Mouse (Mus musculus) adrenal gland, postnatal 4 days (tissue): Measurements from ENCODE around the gene Sec62. TPM values are rescaled to one million over a fixed set of nuclear protein-coding genes. Genes with fewer than 3 reads are reported as not detected.
"Not testable (repeated sequence)": the region's sequence is repeated elsewhere in the genome, so short reads cannot be mapped to it uniquely, and the experiment has no call there.

Source experiments
- DNase-seq, 2 experiments: peaks; one replicate each; pipeline ENCODE4 v3.0.0; 2021 to 2022; ENCODE audit warnings: low spot score in 2 of 2, mixed read lengths in 2 of 2
- total RNA-seq, 2 experiments: library from RNA; stranded (reverse); gene quantifications; 2 replicates each; pipeline ENCODE4 v1.2.3; 2021

Gene Sec62
- total RNA-seq, 2 experiments from 2014 or later = 69.8 to 74.4 TPM

DNA sequence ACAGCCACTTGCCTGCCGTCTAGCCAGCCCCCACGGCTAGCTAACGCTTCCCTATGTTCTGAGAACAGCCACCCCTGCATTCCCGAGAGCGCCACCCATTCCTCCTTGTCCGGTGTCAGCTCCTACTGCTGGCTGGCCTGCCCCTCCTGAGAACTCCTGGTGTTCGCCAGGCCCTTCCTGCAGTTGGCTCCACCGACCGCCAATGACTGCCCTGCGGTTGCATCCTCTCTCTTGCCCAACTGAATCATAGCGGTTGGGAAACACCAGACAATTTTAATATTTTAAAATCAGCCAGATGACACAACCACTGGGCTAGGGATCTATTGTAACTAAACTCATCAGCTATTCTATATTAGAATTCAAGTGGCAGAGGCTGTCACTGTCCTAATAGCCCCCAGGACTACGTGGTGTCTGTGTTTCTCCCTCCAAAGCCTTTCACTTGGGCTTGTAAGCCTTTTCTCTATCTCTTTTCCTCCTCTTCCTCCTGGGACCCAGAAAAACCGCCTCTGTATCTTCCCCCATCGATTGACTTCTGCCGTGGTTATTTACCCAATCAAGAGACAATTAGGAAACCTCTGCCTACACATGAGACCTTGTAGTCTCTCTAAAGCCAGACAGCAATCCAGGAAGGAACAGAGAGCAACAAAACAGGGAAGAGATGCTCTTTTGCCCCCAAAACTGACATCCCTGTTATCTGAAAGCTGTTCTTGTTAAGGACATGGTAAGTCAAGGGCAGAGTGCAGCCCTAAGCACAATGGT lies 39.4 kb downstream of the Sec62 start:
- no peak for DNase-seq

DNA sequence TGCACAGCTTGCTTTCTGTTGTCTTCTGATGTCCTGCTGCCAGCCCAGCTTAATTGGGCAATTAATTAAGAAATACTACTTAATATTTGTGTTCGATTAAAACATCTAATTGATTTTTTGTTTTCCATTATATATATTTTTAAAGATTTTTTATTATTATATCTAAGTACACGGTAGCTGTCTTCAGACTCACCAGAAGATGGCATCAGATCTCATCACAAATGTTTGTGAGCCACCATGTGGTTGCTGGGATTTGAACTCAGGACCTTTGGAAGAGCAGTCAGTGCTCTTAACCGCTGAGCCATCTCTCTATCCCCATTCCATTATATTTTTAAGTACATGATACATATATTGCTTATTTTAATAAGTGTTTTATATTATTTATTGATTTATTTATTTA lies 40.6 kb downstream of the Sec62 start:
- DNase-seq = no peak

DNA sequence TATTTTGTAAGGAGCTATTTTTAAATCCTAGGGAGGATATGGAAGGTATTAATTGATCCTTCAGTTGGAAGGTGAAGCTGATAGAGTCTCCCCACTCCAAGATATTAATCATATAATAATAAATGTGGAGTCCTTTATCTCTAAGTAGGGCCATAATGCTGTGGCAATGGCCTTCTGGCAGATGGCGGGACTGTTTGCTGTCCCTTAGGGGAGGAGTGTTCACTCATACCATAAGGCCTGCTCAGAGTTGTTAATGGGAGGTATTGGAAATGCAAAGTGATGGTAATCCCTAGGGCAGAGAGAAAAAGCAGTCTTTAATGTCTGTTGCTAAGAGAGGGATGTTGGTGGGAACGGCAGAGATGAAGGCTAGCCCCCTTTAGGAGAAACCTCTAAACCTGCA lies 53.1 kb downstream of the Sec62 start:
- no peak for DNase-seq

DNA sequence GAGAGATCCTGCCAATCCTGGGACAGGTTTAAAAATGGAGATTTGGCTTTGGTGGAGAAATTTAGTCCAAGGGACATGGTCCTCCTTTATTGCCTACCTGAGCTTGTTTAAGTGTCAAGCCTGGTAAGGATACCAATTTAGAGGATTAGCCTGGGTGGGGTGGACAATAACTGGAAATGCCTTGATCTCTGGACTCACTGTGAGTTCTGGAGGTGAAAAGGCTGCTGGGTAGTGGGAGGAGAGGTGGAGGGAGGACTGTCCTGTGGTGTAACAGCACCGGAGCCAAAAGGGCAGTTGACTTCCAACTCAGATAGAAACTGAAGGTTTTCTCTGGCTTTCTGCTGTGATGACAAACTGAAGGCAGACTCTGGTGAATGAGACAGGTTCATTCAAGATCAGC lies 54.7 kb downstream of the Sec62 start:
- no peak for DNase-seq

DNA sequence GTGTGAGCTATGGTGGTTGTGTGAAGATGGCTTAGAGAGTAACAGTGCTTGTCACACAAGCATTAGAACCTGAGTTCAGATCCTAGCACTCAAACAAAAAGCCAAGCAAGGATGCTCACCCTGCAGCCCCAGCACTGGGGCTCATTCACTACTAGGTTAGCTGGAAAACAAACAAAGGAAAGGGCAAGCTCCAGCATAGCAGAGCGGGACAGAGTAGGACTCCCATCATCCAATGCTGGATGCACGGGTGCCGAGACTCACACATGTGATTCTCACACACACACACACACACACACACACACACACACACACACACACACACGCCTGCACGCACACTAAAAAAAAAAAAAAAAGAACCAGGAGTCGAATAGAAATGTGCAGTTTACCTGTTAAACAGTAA lies 58.7 kb downstream of the Sec62 start:
- no peak for DNase-seq

DNA sequence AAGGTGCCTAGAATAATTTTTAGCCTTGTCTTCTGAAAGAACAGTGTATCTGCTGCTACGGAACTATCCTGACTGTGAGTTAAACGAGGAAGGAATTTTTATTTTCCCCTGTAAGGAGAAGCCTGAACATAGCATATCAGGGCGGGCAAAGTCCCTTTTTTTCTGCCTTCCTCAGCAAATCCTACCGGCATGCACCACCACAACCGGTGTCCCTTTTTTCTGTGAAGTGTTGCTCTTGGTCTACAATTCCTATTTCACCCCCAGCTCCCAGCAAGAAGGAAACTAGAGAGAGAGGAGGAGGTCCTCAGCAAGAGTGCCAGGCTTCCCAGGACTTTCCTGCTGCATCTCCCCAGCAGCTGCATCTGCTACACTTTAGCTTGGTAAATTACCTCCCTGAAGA lies 60.9 kb downstream of the Sec62 start:
- no peak for DNase-seq

DNA sequence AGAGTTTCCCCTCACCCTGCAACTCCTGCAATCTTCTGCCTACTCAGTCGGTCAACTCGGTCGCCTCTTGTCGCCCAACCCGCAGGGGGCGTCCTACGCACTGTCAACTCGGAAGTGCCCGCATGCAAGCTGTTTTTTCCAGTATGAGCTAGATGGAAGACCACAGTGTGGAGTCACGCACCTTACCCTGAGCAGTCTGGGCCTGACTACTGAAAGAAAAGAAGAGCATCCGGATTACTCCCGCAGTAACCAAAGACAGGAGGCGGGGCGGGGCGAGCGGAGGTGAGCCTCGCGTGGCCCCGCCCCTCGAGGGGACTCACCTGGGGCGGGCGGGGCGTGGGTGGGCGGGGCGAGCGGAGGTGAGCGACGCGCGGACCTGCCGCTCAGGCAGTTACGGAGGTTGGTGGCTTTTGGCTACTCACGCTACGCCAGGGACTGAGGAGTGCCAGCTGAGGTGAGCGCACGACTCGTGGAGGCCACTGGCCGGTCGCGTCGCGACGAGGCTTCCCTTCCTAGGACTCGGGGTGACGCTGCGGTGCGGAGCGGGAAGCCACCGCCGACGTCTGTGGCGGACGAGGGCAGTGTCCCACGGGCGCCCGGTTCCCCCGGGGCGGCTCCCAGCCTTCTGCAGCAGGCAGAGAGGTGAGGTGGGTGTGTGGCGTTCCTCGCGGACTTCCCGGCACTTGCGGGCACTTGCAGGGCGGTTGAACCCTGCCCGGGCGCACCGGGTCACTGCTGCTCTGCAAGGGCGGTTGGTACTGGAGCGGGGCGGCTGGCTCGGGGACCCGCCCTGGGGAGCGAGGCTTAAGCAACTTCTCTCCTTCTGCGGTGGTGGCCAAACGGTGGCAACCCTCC lies 63.2 kb downstream of the Sec62 start, which contains the start of gene Gpr160:
Gene Gpr160 (plus strand): TSS at position 347 of the 855 bp plus-strand sequence.
- DNase-seq = peak; percentile 42 to 55

DNA sequence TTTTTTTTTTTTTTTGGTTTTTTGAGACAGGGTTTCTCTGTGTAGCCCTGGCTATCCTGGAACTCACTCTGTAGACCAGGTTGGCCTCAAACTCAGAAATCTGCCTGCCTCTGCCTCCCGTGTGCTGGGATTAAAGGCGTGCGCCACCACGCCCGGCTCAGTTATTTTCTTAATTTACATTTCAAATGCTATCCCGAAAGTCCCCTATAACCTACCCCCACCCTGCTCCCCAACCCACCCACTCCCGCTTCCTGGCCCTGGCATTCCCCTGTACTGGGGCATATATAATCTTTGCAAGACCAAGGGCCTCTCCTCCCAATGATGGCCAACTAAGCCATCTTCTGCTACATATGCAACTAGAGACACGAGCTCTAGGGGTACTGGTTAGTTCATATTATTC lies 66.9 kb downstream of the Sec62 start:
- DNase-seq = not testable (repeated sequence)

DNA sequence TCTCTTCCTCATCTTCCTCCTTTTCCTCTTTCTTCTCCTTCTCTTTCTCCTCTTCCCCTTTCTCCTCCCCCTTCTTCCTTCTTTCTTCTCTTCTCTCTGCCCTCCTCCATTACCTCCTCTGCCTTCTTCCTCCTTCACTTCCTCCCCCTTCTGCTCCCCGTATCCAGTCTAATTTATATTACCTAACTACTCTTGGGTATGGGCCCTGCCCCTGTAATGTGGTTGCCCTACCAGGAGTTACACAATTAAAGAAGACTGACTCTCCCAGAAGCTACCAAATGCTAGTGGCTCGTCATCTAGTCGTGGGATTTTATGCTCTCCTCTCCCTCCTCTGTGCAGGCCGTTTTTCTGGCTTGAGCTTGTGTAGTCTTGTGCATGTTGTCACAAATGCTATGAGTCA lies 68.0 kb downstream of the Sec62 start:
- DNase-seq = no peak

DNA sequence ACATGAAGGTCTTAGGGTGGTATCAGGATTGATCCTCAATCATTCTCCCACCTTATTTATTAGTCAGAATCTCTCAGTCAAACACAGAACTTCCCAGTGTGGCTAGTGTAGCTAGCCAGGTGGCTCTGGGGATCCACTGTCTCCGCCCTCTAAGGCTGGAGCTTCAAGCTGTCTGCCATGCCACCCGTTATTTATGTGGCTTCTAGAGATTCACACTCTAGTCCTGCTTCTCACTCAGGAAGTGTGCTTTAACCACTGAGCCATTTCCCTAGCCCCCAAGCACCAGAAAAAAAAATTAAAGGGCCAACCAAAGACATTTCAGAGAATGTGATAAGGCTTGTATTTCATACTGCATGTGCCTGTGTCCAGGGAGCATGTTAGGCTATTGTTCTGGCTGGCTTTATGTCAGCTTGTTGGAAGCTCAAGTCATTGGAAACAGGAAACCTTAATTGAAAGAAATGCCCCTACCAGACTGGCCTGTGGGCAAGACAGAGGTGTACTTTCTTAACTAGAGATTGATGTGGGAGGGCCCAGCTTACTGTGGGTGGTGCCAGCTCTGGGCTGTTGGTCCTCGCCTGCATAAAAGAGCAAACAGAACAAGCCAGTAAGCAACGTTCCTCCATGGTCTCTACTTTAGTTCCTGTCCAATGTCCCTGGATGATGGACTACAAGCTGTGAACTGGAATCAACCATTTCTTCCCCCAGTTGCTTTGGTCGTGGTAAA lies 71.2 kb downstream of the Sec62 start:
- DNase-seq = no peak

DNA sequence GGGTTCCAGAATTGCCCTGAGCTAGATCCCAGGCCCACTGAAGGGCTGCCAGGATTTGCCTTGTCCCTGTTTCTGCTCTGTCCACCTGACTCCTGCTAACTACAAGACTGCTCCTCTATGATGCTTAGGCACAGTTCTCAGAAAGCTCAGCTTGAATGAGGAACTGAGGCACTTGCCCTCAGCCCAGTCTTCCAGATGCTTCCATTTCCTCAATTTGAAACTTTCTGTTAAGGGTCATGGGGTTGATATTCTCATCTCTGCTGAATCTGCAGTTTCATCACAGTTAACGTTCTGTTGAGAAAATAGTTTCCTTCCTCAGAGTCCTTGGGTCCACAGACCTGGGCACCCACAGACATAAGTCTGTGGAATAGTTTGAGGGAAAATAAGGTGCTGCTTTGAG lies 72.0 kb downstream of the Sec62 start:
- no peak for DNase-seq

DNA sequence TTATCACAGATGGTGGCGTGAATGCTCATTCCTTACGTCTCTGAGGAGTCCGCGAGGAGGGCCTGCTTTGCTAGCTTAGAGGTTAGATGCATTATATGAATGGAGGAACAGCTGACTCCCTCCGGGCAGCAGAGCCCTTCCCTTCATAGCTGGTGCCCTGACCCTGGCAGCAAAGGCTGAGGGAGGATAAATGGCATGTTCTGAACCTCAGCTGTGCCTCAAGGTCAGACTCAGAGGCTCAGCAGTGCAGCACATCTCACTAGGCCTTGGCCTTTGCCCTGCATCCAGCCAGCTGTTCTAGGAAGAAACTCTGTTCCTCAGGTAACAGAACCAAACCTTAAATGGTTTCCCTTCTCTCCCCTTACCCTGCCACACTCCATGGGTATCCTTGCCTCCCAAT lies 75.5 kb downstream of the Sec62 start:
- no peak for DNase-seq

DNA sequence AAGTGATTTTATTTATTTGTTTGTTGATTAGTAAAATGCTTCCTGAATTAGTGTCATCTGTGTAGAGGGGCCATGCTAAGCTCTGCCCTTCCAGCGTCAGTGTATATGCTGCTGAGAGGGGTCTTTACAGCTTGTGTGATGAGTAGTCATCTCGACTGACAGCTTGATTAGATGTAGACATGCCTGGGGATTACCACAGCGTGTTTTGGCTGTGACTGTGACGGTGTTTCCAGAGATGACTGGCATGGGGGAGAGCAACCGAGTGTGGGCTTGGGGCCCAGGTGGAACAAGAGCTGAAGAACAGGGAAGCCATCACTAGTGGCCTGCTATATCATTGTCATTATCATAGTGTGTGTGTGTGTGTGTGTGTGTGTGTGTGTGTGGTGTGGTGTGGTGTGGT lies 76.0 kb downstream of the Sec62 start:
- DNase-seq = no peak

DNA sequence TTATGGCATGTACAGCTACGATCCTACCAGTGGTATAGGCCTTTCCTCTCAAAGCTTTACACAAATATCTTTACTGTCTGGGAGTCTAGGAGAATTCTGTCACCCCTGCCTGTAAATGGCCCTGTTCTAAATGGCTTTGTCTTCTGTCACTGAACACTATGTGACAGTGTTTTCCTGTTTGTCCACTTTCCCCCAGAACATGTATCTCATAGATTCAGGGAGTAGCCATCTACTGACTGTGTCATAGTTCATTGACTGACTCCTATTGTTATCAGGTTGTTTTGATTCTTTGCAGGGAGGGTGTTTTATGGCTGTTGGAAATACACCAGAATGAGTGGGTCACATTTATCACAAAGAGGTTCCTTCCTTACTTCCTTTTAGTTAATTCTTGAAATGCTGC lies 77.3 kb downstream of the Sec62 start:
- DNase-seq = no peak

Other genes starting within 250 kb of the Sec62 start
- gene Mecom, start 244.9 kb upstream of the Sec62 start, total RNA-seq = 10 to 100 TPM; 14.7 to 41.9 TPM
- gene Actrt3, start 192.9 kb upstream of the Sec62 start, total RNA-seq = not detected
- 10 to 100 TPM; 30.0 to 42.3 TPM for gene Mynn, start 190.8 kb upstream of the Sec62 start, total RNA-seq
- not detected for gene Lrriq4, start 148.4 kb upstream of the Sec62 start, total RNA-seq
- gene Lrrc34, start 145.0 kb upstream of the Sec62 start, total RNA-seq = under 1 TPM; 0.42 to 0.70 TPM
- gene Lrrc31, start 93.0 kb upstream of the Sec62 start, total RNA-seq = under 1 TPM in 1 of 2 experiments, not detected in 1; 0.14 TPM
- gene Samd7, start 46.6 kb upstream of the Sec62 start, total RNA-seq = under 1 TPM in 1 of 2 experiments, not detected in 1; 0.08 TPM
- 1 to 10 TPM; 2.3 to 2.7 TPM for gene Gpr160, start 63.1 kb downstream of the Sec62 start, total RNA-seq
- 10 to 100 TPM; 32.8 to 35.0 TPM for gene Phc3, start 176.5 kb downstream of the Sec62 start, total RNA-seq
- 10 to 100 TPM; 49.9 to 60.4 TPM for gene Prkci, start 202.9 kb downstream of the Sec62 start, total RNA-seq